Mouse (Mus musculus) CD4-positive, CD25-positive, alpha-beta regulatory T cell (primary cell): Measurements from ENCODE around the gene Il4ra. TPM values are rescaled to one million over a fixed set of nuclear protein-coding genes. Genes with fewer than 3 reads are reported as not detected.

Experiments
- polyA plus RNA-seq: library from polyadenylated mRNA; unstranded; fragments of 100-300 nt; shearing (Covaris generic); gene quantifications from one replicate; pipeline ENCODE4 v1.2.1, GENCODE M21; 2017

The Il4ra gene
- 214 TPM for polyA plus RNA-seq

GRCm38 (mm10) chr7:125551766-125552709 is at the start of gene Il4ra:
Gene Il4ra (plus strand): TSS chr7:125552120.

GRCm38 (mm10) chr7:125603185-125603631 is 51.3 kb downstream of the Il4ra start, which contains the start of gene Il21r:
Gene Il21r (plus strand): TSS chr7:125603429.

Other genes with a start within 250 kb of the Il4ra start
- gene Kdm8, start 107.4 kb upstream of the Il4ra start, polyA plus RNA-seq = 6.9 TPM
- 146 TPM for gene Nsmce1, start 60.5 kb upstream of the Il4ra start, polyA plus RNA-seq
- gene Il21r, start 51.3 kb downstream of the Il4ra start, polyA plus RNA-seq = 329 TPM
- 47.4 TPM for gene Gtf3c1, start 155.7 kb downstream of the Il4ra start, polyA plus RNA-seq
- gene D430042O09Rik, start 155.8 kb downstream of the Il4ra start, polyA plus RNA-seq = 7.0 TPM